Mouse (Mus musculus) 3T3-L1 (cell line): ENCODE measurements around the gene Kcnn4.

Experiments used
- DNase-seq: peaks from one replicate; pipeline ENCODE4 v3.0.0-alpha.2; 2015; ENCODE audit warnings: low read depth, low spot score

Gene Kcnn4

DNA sequence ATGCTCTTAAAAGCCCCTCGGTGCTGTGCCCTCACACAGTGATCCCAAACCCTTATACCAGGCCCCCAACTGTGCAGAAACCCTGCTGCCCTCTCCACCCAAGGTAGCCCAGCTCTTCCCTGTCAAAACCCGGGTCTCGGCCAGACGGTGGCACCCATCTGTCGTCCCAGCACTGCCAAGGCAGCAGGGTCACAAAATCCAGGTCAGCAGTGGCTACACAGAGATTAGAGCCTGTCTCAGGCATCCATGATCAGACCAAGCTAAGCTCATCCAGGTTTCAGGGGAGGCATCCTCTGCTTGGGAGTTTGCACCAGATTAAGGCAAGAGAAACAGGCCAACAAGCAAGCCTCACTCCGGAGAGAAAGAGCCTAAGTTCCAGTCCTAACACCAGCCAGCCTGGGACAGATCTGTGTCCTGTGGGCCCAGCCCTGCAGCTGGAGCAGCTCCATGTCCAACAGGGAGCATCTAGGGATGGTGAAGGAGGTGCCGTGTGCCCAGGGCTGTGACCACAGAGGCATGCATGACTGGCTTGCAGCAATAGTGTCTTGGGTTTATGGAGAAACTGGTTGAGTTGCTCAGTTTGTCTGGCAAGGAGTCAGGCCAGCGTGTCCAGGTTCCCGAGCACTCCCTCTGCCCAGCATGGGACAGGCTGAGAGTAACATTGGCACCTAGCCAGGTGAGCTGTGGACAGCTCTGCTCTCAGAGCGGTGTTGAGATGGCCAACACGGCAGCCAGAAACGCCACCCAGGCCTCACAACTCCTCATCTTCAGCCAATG, 54.1 kb downstream of the Kcnn4 start:
- DNase-seq: no peak

DNA sequence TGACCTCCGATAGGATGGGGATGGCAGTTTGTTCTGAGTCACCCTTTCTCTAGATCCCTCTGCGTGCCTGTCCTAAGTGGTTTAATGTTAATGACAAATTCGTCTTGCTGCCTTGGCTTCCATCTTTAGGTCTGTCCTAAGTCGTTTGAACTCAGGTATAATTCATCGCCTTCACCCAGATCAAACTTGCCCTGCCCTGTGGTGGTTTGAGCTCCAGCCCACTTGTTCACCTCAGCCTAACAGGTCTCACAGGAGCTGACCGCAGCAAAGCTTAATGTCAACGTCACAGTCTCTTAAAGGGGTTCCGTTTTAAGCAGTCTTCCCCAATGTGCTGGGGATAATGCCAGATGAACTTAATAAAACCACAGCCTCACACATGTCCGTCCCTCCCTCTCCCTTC, 55.9 kb downstream of the Kcnn4 start:
- DNase-seq: no peak

DNA sequence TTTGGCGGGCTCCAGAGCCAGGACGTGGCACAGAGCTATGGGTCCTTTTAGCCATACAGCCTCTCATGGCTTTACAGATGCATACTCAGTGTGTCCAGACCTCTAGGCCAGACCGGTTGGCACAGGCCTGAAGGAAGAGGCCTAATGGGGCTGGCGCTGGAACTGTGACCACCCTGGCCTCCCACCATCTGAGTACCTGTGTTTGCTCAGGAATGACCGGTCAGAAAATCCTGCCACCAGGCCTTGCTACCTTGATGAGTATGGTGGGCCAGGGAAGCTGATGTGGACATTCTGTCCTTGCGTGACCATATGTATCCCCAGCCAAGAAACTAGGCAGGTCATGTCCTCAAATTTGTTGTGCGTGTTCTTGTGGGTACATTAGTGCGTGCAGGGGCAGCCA, 57.1 kb downstream of the Kcnn4 start:
- DNase-seq: no peak

DNA sequence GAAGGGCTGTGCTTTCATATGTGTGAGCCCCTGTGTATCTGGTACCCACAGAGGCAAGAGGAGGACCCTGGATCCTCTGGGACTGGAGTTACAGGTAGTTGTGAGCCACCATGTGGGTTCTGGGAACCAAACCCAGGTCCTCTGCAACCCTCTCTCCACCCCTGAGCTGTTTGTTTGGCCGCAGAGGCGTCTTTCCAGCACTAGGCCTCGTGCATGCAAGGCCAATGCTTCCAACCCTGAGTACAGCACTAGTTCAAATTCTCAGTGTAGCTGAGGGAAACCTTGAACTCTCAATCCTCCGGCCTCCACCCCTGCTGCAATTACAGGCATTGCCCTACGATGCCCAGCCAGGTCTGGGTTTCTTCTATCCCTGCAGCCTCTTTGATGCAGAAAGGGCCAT, 58.7 kb downstream of the Kcnn4 start:
- DNase-seq: no peak

DNA sequence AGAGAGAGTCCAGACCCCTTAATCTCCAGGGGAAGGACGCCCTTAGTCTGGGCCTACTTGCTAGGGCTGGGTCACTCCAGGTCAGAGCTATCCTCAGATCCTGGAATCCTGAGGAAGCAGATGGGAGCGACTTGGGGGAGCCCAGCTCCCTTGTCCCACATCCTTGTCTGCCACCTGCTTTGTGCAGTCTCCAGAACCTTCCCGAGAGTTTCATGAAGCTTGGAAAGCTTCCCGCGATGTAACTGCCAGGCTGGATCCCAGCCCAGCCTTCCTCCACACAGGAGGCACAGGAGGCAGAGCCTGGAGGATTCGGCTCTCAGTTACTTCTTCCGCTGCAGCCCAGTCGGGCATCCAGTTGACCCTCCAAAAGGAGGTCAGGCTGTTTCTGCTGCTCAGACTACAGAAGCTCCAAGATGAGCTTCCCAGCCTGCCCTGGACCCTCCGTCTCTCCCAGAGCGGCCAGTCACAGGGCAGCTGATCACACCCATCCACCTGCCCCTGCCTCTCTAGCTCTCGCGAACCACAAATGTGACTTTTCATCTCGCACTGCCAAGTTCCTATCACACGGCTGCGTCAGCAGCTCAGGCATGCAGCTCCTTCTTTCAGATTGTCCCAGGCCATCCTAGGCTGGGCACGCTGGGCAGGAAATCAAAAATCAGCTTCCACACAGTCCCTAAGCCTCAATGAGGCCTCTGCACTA, 59.5 kb downstream of the Kcnn4 start:
- no peak for DNase-seq

DNA sequence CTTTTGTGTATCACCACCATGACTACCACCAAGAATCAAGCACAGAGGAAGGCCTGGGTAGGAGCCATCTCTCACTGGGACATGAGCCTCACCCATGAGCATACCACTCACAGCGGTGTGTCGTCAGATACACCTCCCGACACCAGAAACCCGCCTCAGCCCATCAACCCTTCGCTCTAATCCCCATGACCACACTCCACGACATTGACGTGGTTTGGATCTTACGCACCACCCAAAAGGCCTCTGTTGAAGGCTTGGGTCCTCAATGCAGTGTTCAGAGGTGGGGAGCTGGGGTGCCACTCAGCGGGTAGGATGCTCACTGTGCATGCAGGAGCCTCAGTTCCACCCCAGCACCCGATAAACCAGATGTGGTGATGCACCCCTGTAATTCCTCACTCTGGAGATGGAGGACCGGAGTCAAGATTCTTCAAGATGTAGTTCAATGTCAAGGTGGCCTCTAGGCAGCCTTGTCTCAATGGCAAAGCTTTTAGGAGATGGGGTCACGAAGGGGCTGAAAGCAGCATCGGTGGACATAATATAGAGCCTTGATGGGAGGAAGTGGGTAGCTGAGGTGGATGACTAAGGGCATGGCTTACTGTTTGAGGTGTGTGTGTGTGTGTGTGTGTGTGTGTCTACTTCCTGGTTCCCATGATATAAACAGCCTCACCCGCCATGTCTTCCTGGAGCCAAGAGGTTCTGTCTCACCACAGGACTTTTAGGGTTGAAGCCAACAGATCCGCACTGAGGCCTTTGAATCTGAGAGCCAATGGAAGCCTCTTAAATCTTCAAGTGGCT, 60.7 kb downstream of the Kcnn4 start:
- no peak for DNase-seq

DNA sequence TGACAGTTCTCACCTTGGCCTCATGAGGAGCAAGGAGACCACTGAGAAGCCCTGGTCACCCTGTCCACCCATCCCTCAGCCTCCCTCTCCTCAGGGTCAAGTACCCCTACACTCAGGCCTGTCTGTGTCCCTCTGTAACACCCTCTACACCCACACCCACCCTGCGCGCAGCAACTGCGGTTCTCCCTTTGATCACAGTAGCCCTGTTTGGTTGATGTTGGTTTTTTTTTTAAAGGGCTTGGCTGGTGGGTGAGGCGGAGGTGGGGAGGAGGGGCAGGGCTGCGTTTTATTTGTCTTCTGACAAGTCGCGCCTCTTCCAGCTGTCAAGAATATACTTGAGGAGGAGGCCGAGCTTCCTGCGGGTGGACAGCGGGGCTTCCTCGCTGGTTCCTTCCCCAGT, 61.6 kb downstream of the Kcnn4 start:
- no peak for DNase-seq

DNA sequence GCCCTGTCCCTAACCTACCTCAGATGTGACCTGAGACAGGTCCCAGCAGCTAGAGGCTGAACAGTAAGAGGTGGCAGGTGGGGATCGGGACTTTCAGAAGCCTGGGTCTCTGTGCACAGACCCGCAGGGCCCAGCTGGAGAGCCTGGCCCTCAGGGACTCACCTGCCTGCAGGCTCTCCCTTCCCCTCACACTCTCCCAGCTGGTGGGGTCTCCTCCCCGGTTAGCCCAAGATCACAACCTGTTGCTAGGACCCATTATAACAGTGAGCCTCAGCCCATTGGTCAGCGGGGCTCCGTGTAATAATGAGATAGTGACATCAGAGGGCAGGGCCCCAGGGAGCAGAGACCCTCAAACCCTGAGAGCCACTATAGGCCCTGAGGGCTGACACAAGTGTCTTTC, 65.2 kb downstream of the Kcnn4 start:
- DNase-seq: no peak
